Mouse (Mus musculus) bone marrow, adult 2 months (tissue): ENCODE measurements around the gene Ap5z1. TPM values are rescaled to one million over a fixed set of nuclear protein-coding genes. Genes with fewer than 3 reads are reported as not detected.

Experiments
- H3K27ac ChIP-seq: fragments of 200-500 bp; 2 replicates; pipeline ENCODE4 v1.5.1; 2012; ENCODE audit warnings: low read depth, mild to moderate bottlenecking, control low read depth, inconsistent platforms, low read length; ENCODE audit not compliant: control insufficient read depth, poor library complexity, insufficient read depth
- H3K4me1 ChIP-seq: fragments of 200-500 bp; 2 replicates; pipeline ENCODE4 v1.6.1; 2011; ENCODE audit warnings: low read length; ENCODE audit not compliant: control insufficient read depth, insufficient read depth
- H3K4me3 ChIP-seq: fragments of 200-500 bp; replicated peaks from 2 replicates; pipeline ENCODE3; 2011; ENCODE audit warnings: mild to moderate bottlenecking, low read depth, low read length, control low read depth; ENCODE audit not compliant: control insufficient read depth
- CTCF ChIP-seq: fragments of 200-500 bp; IDR thresholded peaks from 2 replicates; pipeline ENCODE4 v1.5.1; 2011; ENCODE audit warnings: low read length, control low read depth; ENCODE audit not compliant: control insufficient read depth, insufficient read depth
- POLR2A ChIP-seq: fragments of 200-500 bp; IDR thresholded peaks from 2 replicates; pipeline ENCODE4 v1.6.1; 2011; ENCODE audit warnings: low read depth, mild to moderate bottlenecking, control low read depth, low read length, borderline replicate concordance; ENCODE audit not compliant: control insufficient read depth
- WGBS: fragments of 180-500 bp; shearing (Covaris S2); methylation state at CpG from one replicate; pipeline ENCODE4 v1.1.7; 2018; 5-methylcytosine and 5-hydroxymethylcytosine counted together
- polyA plus RNA-seq: library from polyadenylated mRNA; stranded (reverse); fragments of >200 nt; gene quantifications from 2 replicates; pipeline ENCODE4 v1.2.4, GENCODE M21; 2011; ENCODE audit warnings: low replicate concordance; ENCODE audit not compliant: missing spikeins, insufficient read depth, insufficient read length

The Ap5z1 gene
- polyA plus RNA-seq, 1 experiment, result 22.8 TPM

DNA sequence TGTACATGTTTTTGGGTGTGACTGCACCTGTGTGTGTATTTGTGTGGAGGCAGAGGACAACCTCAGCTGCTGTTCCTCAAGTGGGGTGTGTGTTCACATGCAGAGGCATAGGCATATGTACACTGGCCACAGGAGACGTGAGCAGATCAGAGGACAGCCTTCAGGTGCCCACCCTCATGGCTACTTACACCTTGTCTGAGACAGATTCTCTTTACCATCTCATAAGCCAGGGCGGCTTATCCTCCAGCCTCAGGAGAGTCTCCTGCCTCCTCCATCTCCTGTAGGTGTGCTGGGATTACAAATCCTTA, 1.1 kb upstream of the Ap5z1 start:
- no peak overlapping the region for H3K27ac ChIP-seq
- TF ChIP-seq POLR2A (no peak), CTCF (no peak)
- 90% methylated on average over 2 of the region's 2 CpGs for WGBS
- H3K4me3 ChIP-seq, result no peak overlapping the region
- H3K4me1 ChIP-seq, result peaks cover 5% of the 10 kb centered on the region; the same call in 1 of the 2 replicates

GRCm38 (mm10) chr5:142463011-142463410, 733 bp upstream of the Ap5z1 start:
- Histone ChIP-seq H3K4me3 (no peak overlapping the region), H3K4me1 (peaks cover 5% of the 10 kb centered on the region; the same call in 1 of the 2 replicates), H3K27ac (no peak overlapping the region; the same call in 1 of the 2 replicates)
- TF ChIP-seq CTCF, result no peak
- TF ChIP-seq POLR2A, result no peak
- WGBS, result 73% methylated on average over 6 of the region's 6 CpGs

- WGBS, result 92% methylated on average over 13 of the region's 13 CpGs
- TF ChIP-seq POLR2A (no peak), CTCF (no peak)
- H3K4me1 ChIP-seq, result no peaks in the 10 kb centered on the region
- no peak overlapping the region for H3K4me3 ChIP-seq
- H3K27ac ChIP-seq, result no peak overlapping the region
Measured at GRCm38 (mm10) chr5:142468375-142468774, 4.6 kb downstream of the Ap5z1 start.

- 92% methylated on average over 11 of the region's 11 CpGs for WGBS
- Histone ChIP-seq H3K4me3 (no peak overlapping the region), H3K4me1 (no peaks in the 10 kb centered on the region), H3K27ac (no peak overlapping the region)
- no peak for TF ChIP-seq CTCF
- no peak for TF ChIP-seq POLR2A
Measured at GRCm38 (mm10) chr5:142469796-142470195, 6.1 kb downstream of the Ap5z1 start.

DNA sequence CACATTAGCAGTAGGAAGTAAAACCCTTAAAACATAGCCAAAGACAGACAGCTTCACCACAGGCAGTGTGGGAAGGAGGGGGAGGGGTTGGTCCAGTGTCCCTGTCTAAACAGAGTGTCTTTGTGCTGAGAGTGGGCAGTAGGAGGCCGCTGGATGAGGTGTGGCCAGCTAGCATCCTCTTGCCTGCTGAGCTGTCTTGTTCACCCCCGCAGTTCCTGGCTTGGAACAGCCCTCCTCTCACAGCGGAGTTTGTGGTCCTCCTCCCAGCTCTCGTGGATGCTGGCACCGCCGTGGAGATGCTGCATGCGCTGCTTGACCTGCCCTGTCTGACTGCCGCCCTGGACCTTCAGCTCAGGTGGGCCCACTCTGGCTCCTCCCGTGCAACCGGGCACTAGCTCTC, 10.0 kb downstream of the Ap5z1 start:
- TF ChIP-seq CTCF (no peak), POLR2A (no peak)
- H3K4me3 ChIP-seq, result no peak overlapping the region
- H3K27ac ChIP-seq, result no peak overlapping the region
- 87% methylated on average over 10 of the region's 10 CpGs for WGBS
- H3K4me1 ChIP-seq, result no peaks in the 10 kb centered on the region

DNA sequence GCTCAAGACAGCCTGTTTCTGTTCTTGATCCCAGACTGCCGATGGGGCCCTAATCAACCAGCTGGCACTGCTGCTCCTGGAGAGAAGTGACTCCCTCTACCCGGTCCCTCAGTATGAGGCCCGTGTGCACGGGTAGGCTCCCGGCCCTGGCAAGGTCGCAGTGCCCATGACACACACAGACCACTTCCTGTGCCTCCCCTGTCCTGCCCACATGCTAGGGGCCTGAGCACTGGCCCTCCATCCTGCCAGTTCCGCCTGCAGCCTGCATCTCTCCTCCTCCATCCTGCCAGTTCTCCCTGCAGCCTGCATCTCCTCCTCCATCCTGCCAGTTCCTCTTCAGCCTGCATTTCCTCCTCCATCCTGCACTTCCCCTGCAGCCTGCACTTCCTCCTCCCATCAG, 11.9 kb downstream of the Ap5z1 start:
- Histone ChIP-seq H3K4me3 (no peak overlapping the region), H3K4me1 (no peaks in the 10 kb centered on the region), H3K27ac (no peak overlapping the region)
- TF ChIP-seq POLR2A, result no peak
- TF ChIP-seq CTCF, result no peak
- 25% methylated on average over 7 of the region's 7 CpGs for WGBS

DNA sequence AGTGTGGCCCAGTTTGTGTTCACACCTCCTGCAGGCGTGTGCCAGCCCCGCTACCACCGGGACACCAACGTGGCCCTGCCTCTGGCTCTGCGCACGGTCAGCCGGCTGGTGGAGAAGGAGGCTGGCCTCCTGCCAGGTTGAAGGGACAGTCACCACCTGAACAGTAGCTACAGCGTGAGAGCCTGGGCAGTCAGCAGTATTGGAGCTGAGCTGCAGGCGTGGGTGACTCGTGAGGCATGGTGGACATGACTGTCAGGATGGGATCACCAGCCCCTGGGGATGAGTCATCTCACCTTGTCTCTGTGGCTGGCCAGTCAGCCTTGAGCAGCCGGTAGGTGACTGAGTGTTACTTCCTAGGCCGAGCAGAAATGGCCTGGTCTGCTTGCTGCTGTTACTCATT, 13.6 kb downstream of the Ap5z1 start:
- H3K4me3 ChIP-seq, result no peak overlapping the region
- H3K27ac ChIP-seq, result no peak overlapping the region
- H3K4me1 ChIP-seq, result no peaks in the 10 kb centered on the region
- 87% methylated on average over 12 of the region's 12 CpGs for WGBS
- TF ChIP-seq CTCF, result no peak
- TF ChIP-seq POLR2A, result no peak

GRCm38 (mm10) chr5:142477866-142478615, 14.3 kb downstream of the Ap5z1 start:
- H3K4me1 ChIP-seq, result no peaks in the 10 kb centered on the region
- no peak overlapping the region for H3K4me3 ChIP-seq
- WGBS, result 70% methylated on average over 5 of the region's 5 CpGs
- TF ChIP-seq CTCF (no peak), POLR2A (no peak)
- H3K27ac ChIP-seq, result no peak overlapping the region
